Mouse (Mus musculus) lung, postnatal 4 days (tissue): ENCODE measurements at regions not wholly inside any gene's neighbourhood (a gene's known extent, or its start where the extent isn't known, plus 50 kb on each side); places are given as distances from the start of the nearest gene placed in this dataset.

Experiments
- DNase-seq, 2 experiments: peaks; one replicate each; pipeline ENCODE4 v3.0.0; 2021

GRCm38 (mm10) chrX:107477066-107477465 is 73.9 kb upstream of the Itm2a start:
- DNase-seq: peak in 1 of 2 experiments; percentile 14

GRCm38 (mm10) chrX:107469242-107469641 is 66.1 kb upstream of the Itm2a start:
- DNase-seq: no peak
